Mouse (Mus musculus) frontal cortex, postnatal 25 days (tissue): ENCODE data around the gene Msmb.

Experiments
- DNase-seq, 2 experiments: peaks; one replicate each; pipeline ENCODE4 v3.0.0; 2022; ENCODE audit warnings: low spot score in 2 of 2

The Msmb gene

GRCm38 (mm10) chr14:32145809-32146511 lies 4.1 kb downstream of the Msmb start:
- DNase-seq = no peak

DNA sequence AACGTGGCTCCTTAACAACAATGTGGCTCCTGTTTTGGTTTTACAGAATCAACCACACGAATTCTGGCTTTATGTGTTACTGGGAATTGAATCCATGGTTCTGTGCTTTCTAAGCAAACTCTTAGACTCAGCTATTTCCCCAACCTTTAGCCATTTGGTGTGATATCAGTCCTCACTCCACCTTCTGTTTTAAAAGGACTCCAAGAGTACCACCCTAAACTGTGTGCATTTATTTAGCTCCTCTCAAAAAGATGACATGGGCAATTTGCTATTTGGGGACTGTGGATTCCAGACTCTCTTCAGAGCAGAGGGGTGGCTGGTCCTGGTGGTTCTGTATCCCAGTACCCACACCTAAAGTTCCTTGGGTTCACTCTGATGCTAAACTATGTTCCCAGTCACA lies 4.8 kb downstream of the Msmb start:
- no peak for DNase-seq

- no peak for DNase-seq
These were observed 9.0 kb downstream of the Msmb start for GRCm38 (mm10) chr14:32150872-32151271.

GRCm38 (mm10) chr14:32152243-32152965 lies 10.6 kb downstream of the Msmb start:
- no peak for DNase-seq

- no peak for DNase-seq
These were observed 11.3 kb downstream of the Msmb start for GRCm38 (mm10) chr14:32153156-32153555.

DNA sequence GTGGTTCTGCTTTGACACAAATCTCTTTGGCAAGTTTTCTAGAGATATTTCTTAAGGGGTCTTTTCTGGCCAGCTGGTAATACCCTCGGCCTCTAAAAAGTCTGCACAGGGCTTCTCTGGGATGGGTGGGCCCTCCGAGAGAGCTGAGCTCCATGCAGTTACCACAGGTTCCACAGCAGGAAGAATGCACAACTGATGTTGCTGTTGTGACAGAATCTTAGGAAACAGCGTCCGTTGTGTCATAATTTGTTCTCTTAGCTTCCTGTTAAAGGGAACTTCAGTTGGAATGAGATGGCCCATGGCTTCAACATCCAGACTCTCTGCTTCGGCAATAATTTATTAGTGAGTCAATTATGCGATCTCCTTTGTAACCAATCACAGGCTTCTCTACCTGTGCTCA lies 12.9 kb downstream of the Msmb start:
- no peak for DNase-seq

DNA sequence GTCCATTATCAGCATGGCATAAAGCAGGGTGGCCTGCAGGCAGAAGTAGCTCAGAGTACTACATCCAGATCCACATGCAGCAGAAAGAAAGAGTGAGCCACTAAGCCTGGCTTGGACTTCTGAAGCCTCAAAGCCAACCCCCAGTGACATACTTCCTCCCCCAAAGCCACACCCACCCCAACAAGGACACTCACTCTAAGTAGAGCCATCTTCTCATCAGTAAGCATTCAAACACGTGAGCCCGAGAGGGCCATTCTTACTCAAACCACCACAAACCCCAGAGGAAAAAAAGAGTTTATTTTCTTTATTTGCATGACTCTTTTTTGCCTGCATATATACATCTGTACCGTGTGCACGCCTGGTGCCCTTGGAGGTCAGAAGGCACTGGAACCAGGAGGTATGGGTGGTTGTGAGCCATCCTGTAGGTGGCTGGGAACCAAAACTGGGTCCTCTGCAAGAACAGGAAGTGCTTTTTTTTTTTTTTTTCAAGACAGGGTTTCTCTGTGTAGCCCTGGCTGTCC lies 17.4 kb downstream of the Msmb start:
- DNase-seq = no peak

GRCm38 (mm10) chr14:32159690-32160246 lies 17.9 kb downstream of the Msmb start, which contains the start of gene Ncoa4:
Gene Ncoa4 (plus strand): TSS chr14:32159865.
- peak; percentile 98 to 99 for DNase-seq

DNA sequence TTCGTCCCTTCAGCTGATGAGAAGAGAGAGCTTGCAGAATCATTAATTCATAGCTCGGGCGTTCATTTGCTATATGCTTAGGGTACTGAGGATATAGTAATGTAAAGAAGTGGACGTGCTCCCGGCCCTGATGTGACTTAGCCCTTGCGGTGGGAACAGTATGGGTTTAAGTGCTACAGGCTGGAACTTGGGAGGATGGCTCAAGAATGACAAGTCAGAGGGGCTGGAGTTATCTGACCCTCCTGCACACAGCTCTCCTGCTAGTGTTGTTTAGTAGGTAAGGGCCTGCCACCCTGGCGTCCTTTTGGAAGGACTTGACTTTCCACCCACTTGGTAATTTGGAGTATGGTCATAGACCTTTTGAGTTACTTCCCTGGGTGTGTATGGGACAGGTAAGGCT lies 18.7 kb downstream of the Msmb start:
- no peak for DNase-seq

DNA sequence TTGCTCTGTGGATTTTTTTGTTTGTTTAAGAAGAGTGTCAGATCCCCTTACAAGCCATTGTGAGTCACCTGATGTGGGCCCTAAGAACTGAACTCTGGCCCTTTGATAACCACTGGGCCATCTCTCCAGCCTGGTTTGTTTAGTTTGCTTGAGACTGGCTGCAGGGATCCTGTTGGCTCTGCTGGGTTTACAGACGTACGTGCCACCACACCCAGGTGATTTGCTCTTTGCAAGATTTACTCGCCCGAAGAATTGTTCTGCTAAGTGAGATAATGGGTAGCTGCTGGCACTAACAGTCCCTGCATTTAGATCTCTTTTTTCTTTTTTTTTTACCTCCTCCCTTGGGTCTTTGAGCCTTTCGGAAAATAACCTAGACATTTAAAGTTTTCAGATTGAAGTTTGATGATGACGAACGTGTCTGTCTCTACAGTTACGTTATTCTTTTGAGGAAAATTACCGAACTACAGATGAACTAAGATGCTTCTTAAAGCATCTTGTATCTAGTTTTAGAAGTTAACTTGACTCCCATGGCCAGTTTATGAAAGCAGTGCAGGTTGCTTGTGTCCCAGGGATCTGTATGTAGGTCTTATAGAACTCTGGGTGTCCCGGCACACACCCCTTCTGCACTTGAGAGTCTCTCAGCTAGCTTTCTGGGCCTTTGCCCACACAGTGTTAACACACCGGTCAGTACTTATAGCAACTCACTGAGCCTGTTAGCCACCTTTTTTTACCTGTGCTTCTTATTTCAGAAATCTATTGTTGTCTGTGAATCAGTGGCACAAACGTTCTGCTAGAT lies 19.5 kb downstream of the Msmb start:
- DNase-seq = no peak

DNA sequence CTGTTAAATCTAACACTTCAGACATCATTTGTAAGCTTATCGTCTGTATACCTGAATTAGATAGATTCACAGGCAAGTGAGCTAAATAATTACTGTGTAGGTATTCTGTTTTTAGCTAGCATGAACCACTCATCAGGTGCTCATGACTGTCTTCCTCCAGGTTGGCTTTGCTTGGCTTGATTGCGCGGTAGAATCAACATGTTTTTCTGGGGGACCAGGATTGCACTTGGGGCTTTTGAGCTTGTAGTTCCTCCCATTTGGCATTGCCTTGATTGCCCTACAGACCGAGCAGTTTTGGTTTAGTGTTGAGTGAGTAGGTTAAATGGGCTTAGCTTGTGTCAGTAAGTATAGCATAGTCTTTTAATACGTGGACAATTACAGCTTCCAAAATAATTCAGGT lies 20.4 kb downstream of the Msmb start:
- DNase-seq = no peak

- no peak for DNase-seq
These were observed 21.5 kb downstream of the Msmb start for GRCm38 (mm10) chr14:32163203-32163888.

GRCm38 (mm10) chr14:32164173-32165051 lies 22.6 kb downstream of the Msmb start:
- DNase-seq = no peak

DNA sequence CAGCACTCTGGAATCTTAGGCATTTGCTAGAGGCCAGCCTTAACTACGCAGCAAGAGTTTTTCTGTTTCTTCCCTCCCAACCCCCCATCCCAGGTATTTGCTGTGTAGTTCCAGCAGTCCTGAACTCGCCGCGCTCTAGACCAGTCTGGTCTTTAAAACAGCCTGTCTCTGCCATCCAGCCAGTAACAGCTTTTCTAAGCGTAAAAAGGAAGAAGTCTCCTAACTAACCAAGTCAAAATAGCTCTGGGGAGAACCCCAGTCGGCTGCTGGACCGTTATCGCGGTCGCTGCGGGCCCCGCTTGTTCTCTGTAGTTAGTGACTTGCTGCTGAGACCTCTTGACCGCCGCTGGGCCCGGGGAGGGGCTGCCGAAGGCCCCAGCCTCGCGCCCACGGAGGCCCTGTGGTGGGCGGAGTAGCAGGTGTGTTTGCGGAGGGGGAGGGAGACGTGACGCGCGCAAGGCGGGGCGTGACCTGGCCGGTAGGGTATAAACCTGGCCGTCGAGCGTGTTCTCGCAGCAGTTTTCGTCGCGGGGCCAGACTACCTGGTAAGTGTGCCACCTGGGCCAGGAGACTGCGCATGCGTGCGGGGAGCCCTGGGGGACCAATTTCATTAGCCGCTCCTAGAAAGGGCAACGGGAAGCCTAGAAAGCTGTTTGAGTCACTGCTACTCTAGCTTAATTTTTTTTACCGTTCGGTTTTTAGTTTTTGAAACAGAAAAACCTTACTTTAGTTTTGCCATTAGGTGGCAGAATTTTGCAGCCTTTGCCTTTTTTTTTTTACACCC lies 23.6 kb downstream of the Msmb start:
- peak; percentile 8 to 26 for DNase-seq

DNA sequence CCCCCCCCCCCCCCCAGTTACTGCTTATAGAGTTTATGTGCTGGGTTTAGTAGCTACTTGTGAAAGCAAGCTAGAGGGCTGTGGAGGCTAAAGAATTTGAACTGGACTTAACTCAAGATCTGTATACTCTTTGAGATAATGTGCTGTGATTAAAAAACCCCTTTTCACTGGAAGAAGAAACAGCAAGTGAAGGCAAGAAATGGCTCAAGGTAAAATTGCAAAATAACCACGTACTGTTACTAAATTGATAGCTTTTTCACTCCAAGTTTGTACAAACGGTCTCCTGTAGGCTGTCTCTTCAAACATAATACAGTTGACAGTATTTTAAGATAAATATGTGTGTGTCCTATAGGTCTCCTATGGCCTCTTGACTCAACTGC lies 24.2 kb downstream of the Msmb start:
- DNase-seq = no peak

DNA sequence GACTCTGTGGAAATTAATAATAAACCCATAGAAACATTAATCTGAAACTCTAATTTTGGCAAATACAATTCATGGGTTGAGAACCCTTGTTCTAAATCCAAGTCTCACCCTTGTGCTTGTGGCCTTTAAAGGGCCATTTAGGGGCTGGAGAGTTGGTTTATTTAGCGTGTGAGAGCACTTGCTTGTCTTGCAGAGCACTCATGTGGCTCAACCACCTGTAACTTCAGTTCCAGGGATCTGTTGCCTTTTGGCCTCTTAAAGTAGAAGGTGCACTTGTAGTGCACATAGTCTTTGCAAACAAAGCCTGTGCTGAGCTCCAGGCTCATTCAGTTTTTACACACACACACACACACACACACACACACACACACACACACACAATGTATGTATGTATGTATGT lies 25.0 kb downstream of the Msmb start:
- DNase-seq = no peak

DNA sequence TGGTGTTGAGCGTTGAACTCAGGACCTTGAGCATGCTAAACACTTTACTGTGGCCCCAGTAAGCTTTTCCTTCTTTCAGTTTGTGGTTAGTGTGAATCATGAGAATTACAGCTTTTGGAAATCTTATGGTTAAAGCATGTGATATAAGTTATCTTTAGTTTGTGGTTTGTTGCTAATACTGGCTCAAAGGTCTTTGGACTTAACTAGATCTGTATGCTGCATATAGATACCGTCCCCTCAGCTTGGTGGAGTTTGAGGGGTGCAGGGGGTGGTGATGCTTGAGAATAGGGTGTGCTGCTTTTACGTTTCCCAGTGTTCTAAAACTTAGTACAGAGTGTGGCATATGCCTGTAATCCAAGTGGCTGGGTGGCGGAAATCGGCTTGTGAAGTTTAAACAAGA lies 25.5 kb downstream of the Msmb start:
- no peak for DNase-seq

DNA sequence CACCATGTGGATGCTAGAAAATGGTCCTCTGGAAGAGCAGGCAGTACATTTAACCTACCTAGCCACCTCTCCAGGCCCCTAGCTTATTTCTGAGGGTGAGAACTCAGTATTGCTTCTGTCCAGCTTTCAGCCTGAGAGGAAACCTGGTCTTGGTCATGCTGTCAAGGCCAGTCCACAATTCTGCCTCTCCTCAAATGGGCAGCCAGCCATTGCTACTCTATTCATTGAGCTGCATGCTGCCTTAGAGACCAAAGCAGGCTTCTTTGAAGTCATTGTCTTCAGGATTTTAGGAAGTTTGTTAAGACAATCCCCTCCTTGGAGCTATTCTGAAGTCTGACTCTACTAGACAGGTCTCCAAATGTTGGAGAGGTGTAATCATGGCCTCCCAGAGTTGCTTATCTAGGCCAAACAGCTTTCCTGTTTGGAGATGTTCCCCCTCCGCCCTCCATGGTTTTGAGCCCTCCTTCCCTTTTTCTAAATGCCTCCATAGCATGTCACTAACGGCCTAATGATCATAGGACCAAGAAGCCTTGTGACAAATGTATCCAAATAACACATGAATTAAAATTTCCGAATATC lies 26.9 kb downstream of the Msmb start:
- DNase-seq = no peak

- DNase-seq = no peak
These were observed 28.3 kb downstream of the Msmb start for GRCm38 (mm10) chr14:32170137-32170536.
